Mouse (Mus musculus) embryonic fibroblast, embryonic 13.5 days (primary cell): ENCODE measurements around the gene Trrap.

Experiments used
- CTCF ChIP-seq: IDR thresholded peaks from 2 replicates; pipeline ENCODE4 v1.5.1; 2011; ENCODE audit warnings: mild to moderate bottlenecking, control low read depth, low read length, moderate library complexity, borderline replicate concordance; ENCODE audit not compliant: insufficient read depth
- POLR2A ChIP-seq: IDR thresholded peaks from 2 replicates; pipeline ENCODE4 v1.6.1; 2011; ENCODE audit warnings: low read depth, mild to moderate bottlenecking, control low read depth, low read length, moderate library complexity

DNA sequence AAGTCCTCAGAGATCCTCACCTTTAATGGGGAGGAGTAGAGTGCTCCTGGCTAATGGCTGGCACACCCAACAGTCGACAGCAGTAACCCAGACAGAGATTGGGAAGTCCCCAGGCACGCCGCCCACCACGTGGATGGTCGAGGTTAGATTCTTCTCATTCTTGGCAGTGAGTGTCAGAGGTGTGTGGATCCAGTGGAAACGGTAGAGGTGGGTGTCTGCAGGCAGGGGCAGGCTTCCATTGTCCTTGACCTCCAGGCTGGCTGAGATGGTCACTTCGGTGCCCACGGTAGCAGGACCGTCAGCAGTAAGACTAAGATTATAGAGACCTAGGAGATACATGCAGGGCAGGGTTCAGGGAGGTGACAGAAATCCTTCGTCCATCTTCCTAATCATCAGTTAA, 12.3 kb upstream of the Trrap start:
- no peak for TF ChIP-seq CTCF
- TF ChIP-seq POLR2A: no peak
